Comparison of ENCODE assay signal across 8 mouse cellular contexts in genomic region chr11:62820059-62820541, GRCm38 (mm10). TPM values are rescaled to one million over a fixed set of nuclear protein-coding genes. Genes with fewer than 3 reads are reported as not detected.
DNase-seq lines count a peak whose midpoint lies in the region; ATAC-seq and TF ChIP-seq lines count a peak whose summit lies in the region.

Trim16 (plus strand) TSS chr11:62820231.

- peak; percentile 17 for DNase-seq in c-Kit-positive CD71-positive TER-119-positive erythroid progenitor cells, embryonic 14.5 days (ENCODE audit: low spot score)
- DNase-seq in forebrain, embryonic 11.5 days (ENCODE audit: low spot score): peak; percentile 58
- peak; percentile 84 for DNase-seq in kidney, postnatal 14 days
- DNase-seq in neural tube, embryonic 11.5 days (ENCODE audit: low spot score): peak; percentile 65
- DNase-seq in stomach, postnatal 0 days (ENCODE audit: low spot score): peak; percentile 76

- H3K27me3 ChIP-seq in E14TG2a.4 (ENCODE audit: insufficient read depth, low read length): peaks cover 30% of the 10 kb centered on the region
- H3K27me3 ChIP-seq in forebrain, embryonic 11.5 days (ENCODE audit: control insufficient read depth, insufficient read depth, low read length): no peaks in the 10 kb centered on the region
- H3K27me3 ChIP-seq in heart, embryonic 15.5 days: no peaks in the 10 kb centered on the region
- peaks cover 21% of the 10 kb centered on the region for H3K27me3 ChIP-seq in liver, embryonic 15.5 days
- no peaks in the 10 kb centered on the region for H3K27me3 ChIP-seq in neural tube, embryonic 11.5 days (ENCODE audit: control insufficient read depth, insufficient read depth, low read length)
- H3K27me3 ChIP-seq in stomach, postnatal 0 days (ENCODE audit: control insufficient read depth, insufficient read depth, low read length): no peaks in the 10 kb centered on the region

- WGBS in forebrain, embryonic 11.5 days: 14% methylated on average over 15 of the region's 15 CpGs
- 6% methylated on average over 15 of the region's 15 CpGs for WGBS in heart, embryonic 15.5 days
- 7% methylated on average over 15 of the region's 15 CpGs for WGBS in liver, embryonic 15.5 days (ENCODE audit: insufficient replicate concordance)
- 13% methylated on average over 15 of the region's 15 CpGs for WGBS in neural tube, embryonic 11.5 days
- 2% methylated on average over 15 of the region's 15 CpGs for WGBS in stomach, postnatal 0 days

- H3K4me3 ChIP-seq in E14TG2a.4 (replicated peaks; ENCODE audit: low read length): peak within 1 kb of the TSS; percentile 69
- peak within 1 kb of the TSS; percentile 22 for H3K4me3 ChIP-seq in forebrain, embryonic 11.5 days (ENCODE audit: low read depth, low read length)
- H3K4me3 ChIP-seq in heart, embryonic 15.5 days: peak within 1 kb of the TSS; percentile 55
- H3K4me3 ChIP-seq in liver, embryonic 15.5 days (replicated peaks): peak within 1 kb of the TSS; percentile 41
- peak within 1 kb of the TSS; percentile 33 for H3K4me3 ChIP-seq in neural tube, embryonic 11.5 days (ENCODE audit: low read depth, low read length)
- H3K4me3 ChIP-seq in stomach, postnatal 0 days (ENCODE audit: low read depth, low read length): peak within 1 kb of the TSS; percentile 65

- peak within 1 kb of the TSS; percentile 53 for H3K4me2 ChIP-seq in forebrain, embryonic 11.5 days (ENCODE audit: low read depth, low read length, severe bottlenecking)
- peak within 1 kb of the TSS; percentile 71 for H3K4me2 ChIP-seq in heart, embryonic 15.5 days
- H3K4me2 ChIP-seq in liver, embryonic 15.5 days: peak within 1 kb of the TSS; percentile 57
- peak within 1 kb of the TSS; percentile 61 for H3K4me2 ChIP-seq in neural tube, embryonic 11.5 days (ENCODE audit: low read depth)
- H3K4me2 ChIP-seq in stomach, postnatal 0 days (replicated peaks; ENCODE audit: low read depth): peak within 1 kb of the TSS; percentile 91

- H3K36me3 ChIP-seq in E14TG2a.4 (ENCODE audit: insufficient read depth, low read length): no peaks in the 10 kb centered on the region
- H3K36me3 ChIP-seq in forebrain, embryonic 11.5 days (ENCODE audit: control insufficient read depth, insufficient read depth, low read length): no peaks in the 10 kb centered on the region
- no peaks in the 10 kb centered on the region for H3K36me3 ChIP-seq in heart, embryonic 15.5 days
- H3K36me3 ChIP-seq in liver, embryonic 15.5 days (replicated peaks): no peaks in the 10 kb centered on the region
- H3K36me3 ChIP-seq in neural tube, embryonic 11.5 days (ENCODE audit: control insufficient read depth, insufficient read depth, low read length): no peaks in the 10 kb centered on the region
- H3K36me3 ChIP-seq in stomach, postnatal 0 days (ENCODE audit: control insufficient read depth, insufficient read depth, low read length): no peaks in the 10 kb centered on the region

- H3K9ac ChIP-seq in forebrain, embryonic 11.5 days (ENCODE audit: low read length): peak within 1 kb of the TSS; percentile 35
- H3K9ac ChIP-seq in heart, embryonic 15.5 days: peak within 1 kb of the TSS; percentile 55
- H3K9ac ChIP-seq in liver, embryonic 15.5 days: peak within 1 kb of the TSS; percentile 8; the same call in 1 of the 2 replicates
- peak within 1 kb of the TSS; percentile 55 for H3K9ac ChIP-seq in neural tube, embryonic 11.5 days (ENCODE audit: low read length)
- H3K9ac ChIP-seq in stomach, postnatal 0 days (ENCODE audit: low read length): peak within 1 kb of the TSS; percentile 75

- H3K9me3 ChIP-seq in E14TG2a.4 (ENCODE audit: low read length): no peaks in the 10 kb centered on the region
- no peaks in the 10 kb centered on the region for H3K9me3 ChIP-seq in forebrain, embryonic 11.5 days (ENCODE audit: control insufficient read depth, low read length)
- no peaks in the 10 kb centered on the region for H3K9me3 ChIP-seq in heart, embryonic 15.5 days (replicated peaks)
- no peaks in the 10 kb centered on the region for H3K9me3 ChIP-seq in liver, embryonic 15.5 days (replicated peaks)
- H3K9me3 ChIP-seq in neural tube, embryonic 11.5 days (ENCODE audit: control insufficient read depth, low read length): no peaks in the 10 kb centered on the region
- H3K9me3 ChIP-seq in stomach, postnatal 0 days (ENCODE audit: control insufficient read depth, low read length): no peaks in the 10 kb centered on the region

- peak; percentile 55; the same call in 1 of the 2 replicates for ATAC-seq in forebrain, embryonic 11.5 days (replicated peaks; ENCODE audit: low FRiP score)
- peak; percentile 59 for ATAC-seq in heart, embryonic 15.5 days (replicated peaks; ENCODE audit: insufficient number of reproducible peaks, insufficient read depth, low FRiP score, low read depth)
- peak; percentile 47 for ATAC-seq in liver, embryonic 15.5 days (ENCODE audit: insufficient read depth)
- peak; percentile 67; the same call in 1 of the 2 replicates for ATAC-seq in neural tube, embryonic 11.5 days (ENCODE audit: insufficient read depth, low FRiP score, low TSS enrichment)
- peak; percentile 90 for ATAC-seq in stomach, postnatal 0 days (ENCODE audit: low FRiP score, low TSS enrichment)

- no peak for TF ChIP-seq EP300 in stomach, postnatal 0 days (optimal IDR thresholded peaks at IDR 0.05)

- H3K27ac ChIP-seq in forebrain, embryonic 11.5 days (ENCODE audit: low read depth, low read length): no peak within 1 kb of the TSS
- H3K27ac ChIP-seq in heart, embryonic 15.5 days: peak within 1 kb of the TSS; percentile 70
- 0 out of 2 replicates have a peak within 1 kb of the TSS, but pooled peaks have one; percentile 14 for H3K27ac ChIP-seq in liver, embryonic 15.5 days (replicated peaks)
- H3K27ac ChIP-seq in neural tube, embryonic 11.5 days (ENCODE audit: low read depth, low read length): peak within 1 kb of the TSS; percentile 1; the same call in 1 of the 2 replicates
- H3K27ac ChIP-seq in stomach, postnatal 0 days (replicated peaks): peak within 1 kb of the TSS; percentile 92

- H3K4me1 ChIP-seq in E14TG2a.4 (replicated peaks; ENCODE audit: low read depth, low read length): peaks cover 32% of the 10 kb centered on the region
- H3K4me1 ChIP-seq in forebrain, embryonic 11.5 days (replicated peaks; ENCODE audit: control insufficient read depth, insufficient read depth, low read length): peaks cover 10% of the 10 kb centered on the region; the same call in 1 of the 2 replicates
- H3K4me1 ChIP-seq in heart, embryonic 15.5 days (replicated peaks): peaks cover 22% of the 10 kb centered on the region
- H3K4me1 ChIP-seq in liver, embryonic 15.5 days (replicated peaks): peaks cover 26% of the 10 kb centered on the region
- peaks cover 11% of the 10 kb centered on the region; the same call in 1 of the 2 replicates for H3K4me1 ChIP-seq in neural tube, embryonic 11.5 days (ENCODE audit: control insufficient read depth, insufficient read depth, low read length)
- H3K4me1 ChIP-seq in stomach, postnatal 0 days (replicated peaks; ENCODE audit: control insufficient read depth, insufficient read depth): peaks cover 3% of the 10 kb centered on the region; the same call in 1 of the 2 replicates

- TF ChIP-seq CTCF in E14TG2a.4 (conservative IDR thresholded peaks at IDR 0.05; ENCODE audit: low read length): no peak
- TF ChIP-seq CTCF in stomach, postnatal 0 days (IDR thresholded peaks at IDR 0.05; ENCODE audit: low read depth): no peak

RNA-seq across cellular contexts. Expression of gene Trim16, which starts in this region (rescaled TPM):
- polyA plus RNA-seq in forebrain, embryonic 11.5 days (2014; fragmentation: Nextera tagmentation; extraction: Ambion mirVana): 3.5 and 4.3 TPM in 2 replicates
- 4.9 and 8.3 TPM in 2 replicates for polyA plus RNA-seq in heart, embryonic 15.5 days (2015; fragmentation: Nextera tagmentation; extraction: Ambion mirVana)
- 0.48 and 0.79 TPM in 2 replicates for polyA plus RNA-seq in liver, embryonic 15.5 days (2015; fragmentation: Nextera tagmentation; extraction: Ambion mirVana)
- polyA plus RNA-seq in neural tube, embryonic 11.5 days (2014; fragmentation: Nextera tagmentation; extraction: Ambion mirVana): 8.0 and 9.5 TPM in 2 replicates
- polyA plus RNA-seq in stomach, postnatal 0 days (2015; fragmentation: Nextera tagmentation; extraction: Ambion mirVana): 23.4 and 25.0 TPM in 2 replicates

Comparison
In these comparisons a context has a peak if more than half of its experiments do, and no peak if none do; other contexts are left out.
1. Peak in ATAC-seq, H3K4me3 ChIP-seq, H3K27ac ChIP-seq, H3K9ac ChIP-seq and H3K4me2 ChIP-seq in liver, embryonic 15.5 days; RNA of the gene not detected or under 1 TPM.
2. DNase-seq: peak in every context shown above with its lines; median percentile 84 in kidney, postnatal 14 days; 76 in stomach, postnatal 0 days; 65 in neural tube, embryonic 11.5 days; 58 in forebrain, embryonic 11.5 days; 17 in c-Kit-positive CD71-positive TER-119-positive erythroid progenitor cells, embryonic 14.5 days.
3. H3K9ac ChIP-seq: peak in every context shown above with its lines; median percentile 75 in stomach, postnatal 0 days; 55 in heart, embryonic 15.5 days; 55 in neural tube, embryonic 11.5 days; 35 in forebrain, embryonic 11.5 days; 8 in liver, embryonic 15.5 days.